Mouse (Mus musculus) kidney, adult 9 months (tissue): ENCODE measurements around the gene Esrrb.
A peak's percentile ranks its signal among the peaks of the same experiment; 100 is the strongest.

Source experiments
- DNase-seq: peaks from one replicate; pipeline ENCODE4 v3.0.0; 2022

The Esrrb gene

GRCm38 (mm10) chr12:86501728-86502127 is 140.8 kb downstream of the Esrrb start:
- DNase-seq = no peak

- no peak for DNase-seq
Observed at GRCm38 (mm10) chr12:86503921-86504320, 143.0 kb downstream of the Esrrb start.

GRCm38 (mm10) chr12:86504321-86504720 is 143.4 kb downstream of the Esrrb start:
- DNase-seq = peak; percentile 16

GRCm38 (mm10) chr12:86507741-86508140 is 146.8 kb downstream of the Esrrb start:
- DNase-seq = no peak

- peak; percentile 26 for DNase-seq
Observed at GRCm38 (mm10) chr12:86508313-86508988, 147.5 kb downstream of the Esrrb start.

GRCm38 (mm10) chr12:86509295-86510279 is 148.7 kb downstream of the Esrrb start:
- DNase-seq = no peak

- no peak for DNase-seq
Observed at GRCm38 (mm10) chr12:86512335-86512734, 151.4 kb downstream of the Esrrb start.

- no peak for DNase-seq
Observed at GRCm38 (mm10) chr12:86513596-86513995, 152.7 kb downstream of the Esrrb start.

GRCm38 (mm10) chr12:86516602-86517001 is 155.7 kb downstream of the Esrrb start:
- no peak for DNase-seq

- DNase-seq = no peak
Observed at GRCm38 (mm10) chr12:86517721-86518120, 156.8 kb downstream of the Esrrb start.

GRCm38 (mm10) chr12:86518746-86519145 is 157.8 kb downstream of the Esrrb start:
- DNase-seq = no peak

GRCm38 (mm10) chr12:86534283-86534682 is 173.4 kb downstream of the Esrrb start:
- no peak for DNase-seq

- DNase-seq = no peak
Observed at GRCm38 (mm10) chr12:86537799-86538198, 176.9 kb downstream of the Esrrb start.

GRCm38 (mm10) chr12:86538711-86539110 is 177.8 kb downstream of the Esrrb start:
- no peak for DNase-seq

- DNase-seq = no peak
Observed at GRCm38 (mm10) chr12:86539511-86539910, 178.6 kb downstream of the Esrrb start.

GRCm38 (mm10) chr12:86547808-86548207 is 186.9 kb downstream of the Esrrb start:
- no peak for DNase-seq

- no peak for DNase-seq
Observed at GRCm38 (mm10) chr12:86553037-86553436, 192.1 kb downstream of the Esrrb start.

GRCm38 (mm10) chr12:86556796-86557517 is 196.0 kb downstream of the Esrrb start:
- DNase-seq = no peak

- no peak for DNase-seq
Observed at GRCm38 (mm10) chr12:86558889-86559288, 198.0 kb downstream of the Esrrb start.

- DNase-seq = no peak
Observed at GRCm38 (mm10) chr12:86562705-86563104, 201.8 kb downstream of the Esrrb start.

- DNase-seq = no peak
Observed at GRCm38 (mm10) chr12:86565996-86566395, 205.1 kb downstream of the Esrrb start.
